Mouse (Mus musculus) cerebellum, adult 11-12 months (tissue): Measurements from ENCODE around the gene Apela.
"Not testable (repeated sequence)": the region's sequence is repeated elsewhere in the genome, so short reads cannot be mapped to it uniquely, and the experiment has no call there.

Source experiments
- DNase-seq: peaks from one replicate; pipeline ENCODE4 v3.0.0; 2022

Gene Apela

GRCm38 (mm10) chr8:65018423-65018822 lies 18.7 kb downstream of the Apela start, which contains the start of the genes Trim61 and Trim60:
Gene Trim61 (minus strand): TSS chr8:65018523.
Gene Trim60 (minus strand): TSS chr8:65018584.
- no peak for DNase-seq

- not testable (repeated sequence) for DNase-seq
These were observed 29.5 kb downstream of the Apela start for GRCm38 (mm10) chr8:65007616-65008015.

GRCm38 (mm10) chr8:64998806-64999365 lies 38.2 kb downstream of the Apela start:
- no peak for DNase-seq

GRCm38 (mm10) chr8:64987731-64988130 lies 49.4 kb downstream of the Apela start, which contains the start of gene Trim75:
Gene Trim75 (minus strand): TSS chr8:64987831.
- no peak for DNase-seq

GRCm38 (mm10) chr8:64983150-64983897 lies 53.8 kb downstream of the Apela start:
- peak; percentile 8 for DNase-seq
